Mouse (Mus musculus): ENCODE data around the gene Olfr51. TPM values are rescaled to one million over a fixed set of nuclear protein-coding genes. Genes with fewer than 3 reads are reported as not detected.
A peak's percentile ranks its signal among the peaks of the same experiment; 100 is the strongest.

Olfr51 gene
- total and polyA plus RNA-seq, 3 experiments, result not detected

DNA sequence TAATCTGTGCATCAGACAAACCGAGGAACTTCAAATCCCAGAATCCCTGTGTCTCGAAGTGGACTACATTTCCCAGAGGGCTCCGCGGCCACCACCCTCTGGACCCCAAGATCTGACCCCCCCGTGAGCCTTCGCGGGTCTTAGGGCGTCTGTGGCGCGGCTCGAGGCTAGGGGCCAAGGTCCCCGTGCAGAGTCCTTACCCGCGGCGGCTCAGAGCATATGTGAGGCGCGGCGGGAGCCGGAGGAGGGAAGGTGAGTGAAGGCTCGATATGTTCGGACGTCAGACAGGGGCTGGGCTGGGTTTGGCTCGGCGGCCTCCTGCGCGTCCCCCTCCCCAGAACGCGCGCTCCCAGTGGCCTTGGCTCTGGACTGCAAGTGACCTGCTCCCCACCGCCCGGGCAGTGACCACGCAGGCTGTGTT, 55.8 kb downstream of the Olfr51 start, which contains the start of gene Zfp354a:
Gene Zfp354a (plus strand): TSS at position 107 of the 421 bp plus-strand sequence.
- no peaks in the 10 kb centered on the region for H3K36me3 ChIP-seq (ENCODE audit: control insufficient read depth, insufficient read depth, low read length)
- WGBS, result under 1% methylated on average over 32 of the region's 32 CpGs
- peaks cover 1% of the 10 kb centered on the region; the same call in 1 of the 2 replicates for H3K4me1 ChIP-seq (ENCODE audit: control insufficient read depth, insufficient read depth, low read length)
- TF ChIP-seq CTCF (IDR thresholded peaks at IDR 0.05) (0 out of 2 replicates have a peak, but pooled peaks have one; percentile 15), POLR2A (IDR thresholded peaks at IDR 0.05; ENCODE audit: insufficient read depth, low read depth, low read length) (no peak), EP300 (IDR thresholded peaks at IDR 0.05; ENCODE audit: insufficient read depth, low read depth, low read length) (no peak)
- H3K27me3 ChIP-seq (ENCODE audit: control insufficient read depth, insufficient read depth, low read length), result no peaks in the 10 kb centered on the region
- DNase-seq, result peak; percentile 74 to 75
- intact Hi-C loops (cut with DNase I), result loop anchor here (2.0 to 5.0 kb wide), 2 partner anchors 127 to 232 kb away; partner anchors contain the start of genes Zfp354b and Zfp354c
- peak within 1 kb of the TSS; percentile 70 for H3K4me3 ChIP-seq
- no peaks in the 10 kb centered on the region for H3K79me2 ChIP-seq (replicated peaks; ENCODE audit: control insufficient read depth, insufficient read depth, low read length)
- H3K9ac ChIP-seq (ENCODE audit: low read depth, low read length), result peak within 1 kb of the TSS; percentile 93
- peak within 1 kb of the TSS; percentile 58 for H3K27ac ChIP-seq

Other genes with a start within 250 kb of the Olfr51 start
- gene Zfp354c, start 175.9 kb upstream of the Olfr51 start, total RNA-seq (2021), result 1 to 10 TPM; 2.9 to 4.1 TPM
- 0.70 and 2.2 TPM in 2 replicates for gene Zfp354c, start 175.9 kb upstream of the Olfr51 start, polyA plus RNA-seq (2012; rRNA removed)
- 1 to 10 TPM; 1.4 to 1.7 TPM for gene Zfp879, start 162.0 kb upstream of the Olfr51 start, total RNA-seq (2021)
- gene Zfp879, start 162.0 kb upstream of the Olfr51 start, polyA plus RNA-seq (2012; rRNA removed), result 0.37 and 0.53 TPM in 2 replicates
- under 1 TPM in 1 of 2 experiments, not detected in 1; 0.07 TPM for gene Grm6, start 152.9 kb upstream of the Olfr51 start, total RNA-seq (2021)
- gene Grm6, start 152.9 kb upstream of the Olfr51 start, polyA plus RNA-seq (2012; rRNA removed), result 0.06 TPM in 1 of 2 replicates, not detected in the other
- 1 to 10 TPM in 1 of 2 experiments, under 1 TPM in 1; 0.78 to 1.3 TPM for gene Zfp454, start 115.9 kb upstream of the Olfr51 start, total RNA-seq (2021)
- gene Zfp454, start 115.9 kb upstream of the Olfr51 start, polyA plus RNA-seq (2012; rRNA removed), result 0.27 and 1.5 TPM in 2 replicates
- 1 to 10 TPM; 2.9 to 3.0 TPM for gene Zfp2, start 87.4 kb upstream of the Olfr51 start, total RNA-seq (2021)
- 0.78 and 3.2 TPM in 2 replicates for gene Zfp2, start 87.4 kb upstream of the Olfr51 start, polyA plus RNA-seq (2012; rRNA removed)
- gene Zfp354b, start 72.0 kb upstream of the Olfr51 start, total RNA-seq (2021), result 1 to 10 TPM; 1.3 TPM
- gene Zfp354b, start 72.0 kb upstream of the Olfr51 start, polyA plus RNA-seq (2012; rRNA removed), result 0.45 and 0.79 TPM in 2 replicates
- gene 4933414I15Rik, start 59.8 kb upstream of the Olfr51 start, total RNA-seq (2021), result not detected
- gene 4933414I15Rik, start 59.8 kb upstream of the Olfr51 start, polyA plus RNA-seq (2012; rRNA removed), result not detected in 2 replicates
- not detected for gene Prop1, start 49.8 kb upstream of the Olfr51 start, total RNA-seq (2021)
- gene Prop1, start 49.8 kb upstream of the Olfr51 start, polyA plus RNA-seq (2012; rRNA removed), result not detected in 2 replicates
- gene Olfr1378, start 37.1 kb upstream of the Olfr51 start, total RNA-seq (2021), result not detected
- not detected in 2 replicates for gene Olfr1378, start 37.1 kb upstream of the Olfr51 start, polyA plus RNA-seq (2012; rRNA removed)
- gene Olfr1377, start 21.6 kb upstream of the Olfr51 start, total RNA-seq (2021), result not detected
- gene Olfr1377, start 21.6 kb upstream of the Olfr51 start, polyA plus RNA-seq (2012; rRNA removed), result not detected in 2 replicates
- gene Olfr54, start 10.6 kb downstream of the Olfr51 start, total RNA-seq (2021), result not detected
- gene Olfr54, start 10.6 kb downstream of the Olfr51 start, polyA plus RNA-seq (2012; rRNA removed), result not detected in 2 replicates
- gene Olfr1375, start 44.5 kb downstream of the Olfr51 start, total RNA-seq (2021), result not detected
- not detected in 2 replicates for gene Olfr1375, start 44.5 kb downstream of the Olfr51 start, polyA plus RNA-seq (2012; rRNA removed)
- 1 to 10 TPM; 1.2 to 1.3 TPM for gene Zfp354a, start 55.7 kb downstream of the Olfr51 start, total RNA-seq (2021)
- 0.86 and 1.3 TPM in 2 replicates for gene Zfp354a, start 55.7 kb downstream of the Olfr51 start, polyA plus RNA-seq (2012; rRNA removed)
- gene Gm12569, start 216.9 kb downstream of the Olfr51 start, total RNA-seq (2021), result not detected
- gene Gm12569, start 216.9 kb downstream of the Olfr51 start, polyA plus RNA-seq (2012; rRNA removed), result not detected in 2 replicates